ENCODE assay signal across 11 mouse cellular contexts in genomic region chr15:31337983-31338382, GRCm38 (mm10).
"Had no signal": no experiment of that assay in that cellular context is flagged by ENCODE, and none has a peak within 500 bp of the region (broad histone marks: within the 10 kb centered on the region; RNA-seq: fewer than 3 reads in every experiment).

No protein-coding gene starts in this region.

- H3K9ac ChIP-seq: liver, embryonic 13.5 days; midbrain, embryonic 12.5 days; midbrain, embryonic 15.5 days; neural tube, embryonic 13.5 days had no signal

- ATAC-seq: midbrain, embryonic 15.5 days had no signal

- H3K27ac ChIP-seq: kidney, postnatal 0 days; liver, embryonic 13.5 days; midbrain, embryonic 12.5 days; midbrain, embryonic 15.5 days; neural tube, embryonic 13.5 days; stomach, postnatal 0 days had no signal

- H3K4me1 ChIP-seq: midbrain, embryonic 15.5 days had no signal

- H3K4me3 ChIP-seq: liver, embryonic 13.5 days; midbrain, embryonic 12.5 days; midbrain, embryonic 15.5 days; neural tube, embryonic 13.5 days had no signal

- H3K27me3 ChIP-seq: liver, embryonic 13.5 days; midbrain, embryonic 15.5 days; neural tube, embryonic 13.5 days had no signal

- H3K36me3 ChIP-seq: liver, embryonic 13.5 days; midbrain, embryonic 12.5 days; midbrain, embryonic 15.5 days; neural tube, embryonic 13.5 days had no signal

- H3K4me2 ChIP-seq: liver, embryonic 13.5 days; midbrain, embryonic 12.5 days; midbrain, embryonic 15.5 days; neural tube, embryonic 13.5 days had no signal

- H3K9me3 ChIP-seq: liver, embryonic 13.5 days; midbrain, embryonic 12.5 days; midbrain, embryonic 15.5 days; neural tube, embryonic 13.5 days had no signal

- DNase-seq: kidney, adult 2 months; liver, embryonic 13.5 days; lung, adult 2 months; lung, postnatal 14 days; lung, postnatal 4 days; thymus, postnatal 25 days had no signal
